Mouse (Mus musculus) CH12.LX (cell line): ENCODE measurements around the gene Casq2. TPM values are rescaled to one million over a fixed set of nuclear protein-coding genes. Genes with fewer than 3 reads are reported as not detected.

Source experiments
- DNase-seq: peaks from one replicate; pipeline ENCODE4 v3.0.0-alpha.2; 2013; ENCODE audit errors: extremely low read depth
- H3K27ac ChIP-seq: 2 replicates; pipeline ENCODE4 v1.5.1; 2012; ENCODE audit warnings: low read depth, mild to moderate bottlenecking, control low read depth, moderate library complexity; ENCODE audit not compliant: insufficient read depth
- H3K27me3 ChIP-seq: replicated peaks from 2 replicates; pipeline ENCODE3; 2012; ENCODE audit warnings: inconsistent platforms
- H3K36me3 ChIP-seq, 2 experiments: replicated peaks in 1 of 2; 2 replicates each; pipeline versions ENCODE3 to v1.6.1; 2012; ENCODE audit warnings: inconsistent platforms in 1 of 2, low read length in 1 of 2, mild to moderate bottlenecking in 1 of 2, mixed read lengths in 1 of 2, moderate library complexity in 1 of 2; ENCODE audit not compliant: control insufficient read depth in 1 of 2, insufficient read depth in 1 of 2
- H3K4me1 ChIP-seq, 2 experiments: 2 replicates each; pipeline ENCODE4 v1.6.1; 2012; ENCODE audit warnings: inconsistent platforms in 1 of 2, moderate library complexity in 1 of 2; ENCODE audit not compliant: insufficient read depth in 2 of 2, control insufficient read depth in 1 of 2
- H3K4me2 ChIP-seq: 2 replicates; pipeline ENCODE4 v1.6.1; 2012; ENCODE audit warnings: low read depth, mild to moderate bottlenecking, control low read depth; ENCODE audit not compliant: poor library complexity, insufficient read depth, severe bottlenecking
- H3K4me3 ChIP-seq, 3 experiments: fragments of 150-350 bp in 1 of 3; sonication (generic) in 1 of 3; replicated peaks in 1 of 3; 2 replicates each; pipeline versions ENCODE3 to v1.5.1; 2011 to 2012; ENCODE audit warnings: low read depth in 2 of 3, low read length in 2 of 3, mild to moderate bottlenecking in 2 of 3, moderate library complexity in 2 of 3, control low read depth in 1 of 3, improper control_type of control experiment in 1 of 3, inconsistent platforms in 1 of 3, mixed read lengths in 1 of 3; ENCODE audit not compliant: poor library complexity in 1 of 3
- H3K79me2 ChIP-seq: replicated peaks from 2 replicates; pipeline ENCODE4 v1.6.1; 2012; ENCODE audit warnings: mild to moderate bottlenecking, moderate library complexity; ENCODE audit not compliant: control insufficient read depth, poor library complexity, insufficient read depth, severe bottlenecking; ENCODE audit errors: extremely low read depth
- H3K9ac ChIP-seq: 2 replicates; pipeline ENCODE4 v1.6.1; 2012; ENCODE audit warnings: low read depth, mild to moderate bottlenecking, control low read depth, moderate library complexity; ENCODE audit not compliant: insufficient read depth
- H3K9me3 ChIP-seq: replicated peaks from 2 replicates; pipeline ENCODE3; 2012; ENCODE audit warnings: low read length, inconsistent platforms, mixed read lengths
- BHLHE40 ChIP-seq: IDR thresholded peaks from 2 replicates; pipeline ENCODE4 v1.6.1; 2011; ENCODE audit warnings: mild to moderate bottlenecking, low read depth, low read length, improper control_type of control experiment
- CHD1 ChIP-seq: IDR thresholded peaks from 2 replicates; pipeline ENCODE4 v1.6.1; 2012; ENCODE audit warnings: low read depth, low read length, improper control_type of control experiment, inconsistent platforms
- CHD2 ChIP-seq: IDR thresholded peaks from 2 replicates; pipeline ENCODE4 v1.6.1; 2011; ENCODE audit warnings: low read length, improper control_type of control experiment
- E2F4 ChIP-seq: IDR thresholded peaks from 2 replicates; pipeline ENCODE4 v1.6.1; 2011; ENCODE audit warnings: low read depth, low read length, improper control_type of control experiment; ENCODE audit not compliant: insufficient replicate concordance
- EP300 ChIP-seq: IDR thresholded peaks from 2 replicates; pipeline ENCODE4 v1.6.1; 2011; ENCODE audit warnings: low read length, improper control_type of control experiment
- JUN ChIP-seq: IDR thresholded peaks from 2 replicates; pipeline ENCODE4 v1.6.1; 2011; ENCODE audit warnings: low read depth, mild to moderate bottlenecking, low read length, improper control_type of control experiment, moderate library complexity; ENCODE audit not compliant: insufficient read depth
- KAT2A ChIP-seq: IDR thresholded peaks from 2 replicates; pipeline ENCODE4 v1.6.1; 2012; ENCODE audit warnings: low read length, improper control_type of control experiment, inconsistent platforms; ENCODE audit not compliant: insufficient replicate concordance
- MAFK ChIP-seq: IDR thresholded peaks from 2 replicates; pipeline ENCODE4 v1.6.1; 2011; ENCODE audit warnings: low read length, improper control_type of control experiment; ENCODE audit not compliant: insufficient replicate concordance
- MAX ChIP-seq: IDR thresholded peaks from 2 replicates; pipeline ENCODE4 v1.6.1; 2011; ENCODE audit warnings: low read length, improper control_type of control experiment
- MAZ ChIP-seq: IDR thresholded peaks from 2 replicates; pipeline ENCODE4 v1.6.1; 2012; ENCODE audit warnings: low read depth, mild to moderate bottlenecking, inconsistent platforms, low read length, improper control_type of control experiment, moderate library complexity
- MYC ChIP-seq: IDR thresholded peaks from 2 replicates; pipeline ENCODE4 v1.6.1; 2011; ENCODE audit warnings: low read depth, mild to moderate bottlenecking, improper control_type of control experiment, low read length
- NELFE ChIP-seq: IDR thresholded peaks from 2 replicates; pipeline ENCODE4 v1.6.1; 2011; ENCODE audit warnings: low read depth, low read length, improper control_type of control experiment
- PAX5 ChIP-seq: IDR thresholded peaks from 2 replicates; pipeline ENCODE4 v1.6.1; 2012; ENCODE audit warnings: low read length, inconsistent platforms, mixed read lengths
- POLR2A ChIP-seq: IDR thresholded peaks from 2 replicates; pipeline ENCODE4 v1.6.1; 2011; ENCODE audit warnings: low read depth, mild to moderate bottlenecking, improper control_type of control experiment, low read length
- RAD21 ChIP-seq: IDR thresholded peaks from 2 replicates; pipeline ENCODE4 v1.6.1; 2011; ENCODE audit warnings: low read depth, mild to moderate bottlenecking, low read length, improper control_type of control experiment, moderate library complexity
- RCOR1 ChIP-seq: conservative IDR thresholded peaks from 2 replicates; pipeline ENCODE4 v1.6.1; 2012; ENCODE audit warnings: low read depth, mild to moderate bottlenecking, inconsistent platforms, low read length, improper control_type of control experiment
- SIN3A ChIP-seq: IDR thresholded peaks from 2 replicates; pipeline ENCODE4 v1.6.1; 2012; ENCODE audit warnings: low read length, improper control_type of control experiment, inconsistent platforms
- UBTF ChIP-seq: IDR thresholded peaks from 2 replicates; pipeline ENCODE4 v1.6.1; 2012; ENCODE audit warnings: low read depth, mild to moderate bottlenecking, inconsistent platforms, low read length, improper control_type of control experiment, moderate library complexity
- USF1 ChIP-seq: IDR thresholded peaks from 2 replicates; pipeline ENCODE4 v1.6.1; 2014; ENCODE audit warnings: low read depth, mild to moderate bottlenecking, inconsistent platforms, low read length, improper control_type of control experiment
- ZMIZ1 ChIP-seq: IDR thresholded peaks from 2 replicates; pipeline ENCODE4 v1.6.1; 2012; ENCODE audit warnings: low read depth, mild to moderate bottlenecking, inconsistent platforms, low read length, improper control_type of control experiment
- ZNF384 ChIP-seq: IDR thresholded peaks from 2 replicates; pipeline ENCODE4 v1.6.1; 2012; ENCODE audit warnings: low read depth, low read length, improper control_type of control experiment, inconsistent platforms
- dilution Hi-C: fragments of 300-500 bp; cut with MboI; formaldehyde crosslinking; loops from 2 replicates; pipeline ENCODE4 v1.14.3; 2020; ENCODE audit warnings: low sequenced_read_pairs; ENCODE audit not compliant: extremely low pct_unique_long_range_greater_than_20kb, extremely low pct_ligation_motif_present
- in situ Hi-C: fragments of 300-500 bp; cut with MboI; formaldehyde crosslinking; loops from 3 replicates; pipeline ENCODE4 v1.14.3; 2019; ENCODE audit warnings: low sequenced_read_pairs, low pct_ligation_motif_present, low pct_unique_long_range_greater_than_20kb, mixed read lengths
- polyA plus RNA-seq: library from polyadenylated mRNA; unstranded; fragments of >175 nt; gene quantifications from 2 replicates; pipeline ENCODE4 v1.2.1, GENCODE M21; 2012; ENCODE audit warnings: low read depth; ENCODE audit not compliant: insufficient read length
- total RNA-seq, 2 experiments: library from RNA; depleted of rRNA; stranded (reverse); fragments of 300-350 nt in 1 of 2; fragments of >200 nt in 1 of 2; gene quantifications; 2 replicates each; pipeline ENCODE4 v1.2.3; 2012 to 2014

The Casq2 gene
- total and polyA plus RNA-seq, 3 experiments, result not detected

DNA sequence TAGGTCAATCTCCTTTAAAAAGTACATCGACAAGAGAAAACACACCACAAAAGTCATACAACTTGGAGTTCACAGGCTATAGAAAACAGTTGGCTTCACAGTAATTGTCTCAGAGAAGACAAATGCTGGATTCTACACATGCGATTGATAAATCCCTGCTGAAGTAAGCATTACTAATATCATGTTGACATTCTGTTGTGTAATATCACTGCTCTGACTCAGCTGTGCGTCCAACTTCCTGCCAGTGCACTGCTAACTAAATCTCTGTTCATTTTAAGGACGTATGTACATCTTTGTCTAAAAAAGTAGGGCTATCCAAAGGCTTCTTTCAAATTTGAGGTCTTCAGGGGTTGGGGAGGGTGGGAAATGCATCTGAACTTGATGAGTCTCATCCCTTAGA is 101.2 kb downstream of the Casq2 start:
- Histone ChIP-seq H3K27me3 (no peaks in the 10 kb centered on the region), H3K27ac (no peak overlapping the region), H3K36me3 (no peaks in the 10 kb centered on the region), H3K79me2 (no peaks in the 10 kb centered on the region), H3K9ac (no peak overlapping the region), H3K4me2 (no peak overlapping the region), H3K4me1 (no peaks in the 10 kb centered on the region), H3K9me3 (peaks cover 3% of the 10 kb centered on the region), H3K4me3 (no peak overlapping the region)
- in situ Hi-C loops, result no loop called here
- no peak for TF ChIP-seq CHD1
- no peak for TF ChIP-seq KAT2A
- no peak for TF ChIP-seq E2F4
- TF ChIP-seq EP300, result no peak
- TF ChIP-seq CHD2, result no peak
- no peak for TF ChIP-seq BHLHE40
- TF ChIP-seq MAX, result no peak
- TF ChIP-seq RCOR1, result no peak
- no peak for TF ChIP-seq ZNF384
- TF ChIP-seq MAFK, result no peak
- no peak for TF ChIP-seq JUN
- no peak for TF ChIP-seq PAX5
- no peak for TF ChIP-seq MYC
- TF ChIP-seq NELFE, result no peak
- TF ChIP-seq SIN3A, result no peak
- no peak for TF ChIP-seq UBTF
- TF ChIP-seq ZMIZ1, result no peak
- DNase-seq, result no peak
- dilution Hi-C loops, result no loop called here

GRCm38 (mm10) chr3:102188972-102189371 is 102.8 kb downstream of the Casq2 start:
- Histone ChIP-seq H3K9me3 (peaks cover 3% of the 10 kb centered on the region), H3K27me3 (no peaks in the 10 kb centered on the region), H3K9ac (no peak overlapping the region), H3K27ac (no peak overlapping the region), H3K79me2 (no peaks in the 10 kb centered on the region), H3K4me1 (no peaks in the 10 kb centered on the region), H3K4me3 (no peak overlapping the region), H3K4me2 (no peak overlapping the region), H3K36me3 (no peaks in the 10 kb centered on the region)
- dilution Hi-C loops, result no loop called here
- in situ Hi-C loops, result no loop called here
- TF ChIP-seq ZMIZ1 (no peak), USF1 (no peak), E2F4 (no peak), MAX (no peak), MYC (no peak), KAT2A (no peak), CHD2 (no peak), RAD21 (no peak), ZNF384 (no peak), PAX5 (no peak), UBTF (no peak), MAZ (no peak), RCOR1 (no peak), POLR2A (no peak)
- DNase-seq, result no peak
